Mouse (Mus musculus): ENCODE data around the gene Dync2li1. TPM values are rescaled to one million over a fixed set of nuclear protein-coding genes. Genes with fewer than 3 reads are reported as not detected.

The Dync2li1 gene
- total and polyA plus RNA-seq, 3 experiments, result 0.08 TPM; not detected in 2

GRCm38 (mm10) chr17:84682734-84683717 is 56.7 kb downstream of the Dync2li1 start, which contains the start of gene Abcg5:
Gene Abcg5, minus strand, starts transcription at chr17:84683011.
- no peak for DNase-seq (ENCODE audit: low read depth, low spot score)
- Histone ChIP-seq H3K9me3 (replicated peaks; ENCODE audit: insufficient read depth, low read length) (no peaks in the 10 kb centered on the region), H3K9ac (ENCODE audit: control insufficient read depth, low read depth, low read length, poor library complexity, severe bottlenecking) (no peak within 1 kb of the TSS), H3K79me2 (ENCODE audit: control insufficient read depth, insufficient read depth, low read length, poor library complexity) (no peaks in the 10 kb centered on the region), H3K27ac (ENCODE audit: control insufficient read depth, low read depth, low read length) (no peak within 1 kb of the TSS), H3K4me3 (ENCODE audit: control insufficient read depth in 1 of 2, insufficient read depth in 1 of 2, low read depth in 2 of 2, low read length in 2 of 2) (no peak within 1 kb of the TSS), H3K36me3 (ENCODE audit: control insufficient read depth in 1 of 2, insufficient read depth in 2 of 2, low read length in 2 of 2) (no peaks in the 10 kb centered on the region), H3K27me3 (ENCODE audit: control insufficient read depth in 1 of 2, insufficient read depth in 2 of 2, low read length in 2 of 2) (peaks cover 0 to 4% of the 10 kb centered on the region in 2 experiments; a peak in 2 of 4 replicates), H3K4me1 (ENCODE audit: control insufficient read depth in 1 of 2, insufficient read depth in 2 of 2, low read length in 2 of 2) (no peaks in the 10 kb centered on the region)
- no peak for TF ChIP-seq ZC3H11A (IDR thresholded peaks at IDR 0.05; ENCODE audit: low read depth, low read length)

- Histone ChIP-seq H3K4me1 (ENCODE audit: control insufficient read depth in 1 of 2, insufficient read depth in 2 of 2, low read length in 2 of 2) (no peaks in the 10 kb centered on the region), H3K9me3 (replicated peaks; ENCODE audit: insufficient read depth, low read length) (no peaks in the 10 kb centered on the region), H3K27ac (ENCODE audit: control insufficient read depth, low read depth, low read length) (no peak overlapping the region), H3K36me3 (ENCODE audit: control insufficient read depth in 1 of 2, insufficient read depth in 2 of 2, low read length in 2 of 2) (no peaks in the 10 kb centered on the region), H3K4me3 (ENCODE audit: control insufficient read depth in 1 of 2, insufficient read depth in 1 of 2, low read depth in 2 of 2, low read length in 2 of 2) (no peak overlapping the region), H3K27me3 (ENCODE audit: control insufficient read depth in 1 of 2, insufficient read depth in 2 of 2, low read length in 2 of 2) (peaks cover 2 to 6% of the 10 kb centered on the region in 2 experiments; a peak in 3 of 4 replicates), H3K9ac (ENCODE audit: control insufficient read depth, low read depth, low read length, poor library complexity, severe bottlenecking) (no peak overlapping the region), H3K79me2 (ENCODE audit: control insufficient read depth, insufficient read depth, low read length, poor library complexity) (no peaks in the 10 kb centered on the region)
- no peak for DNase-seq (ENCODE audit: low read depth, low spot score)
- TF ChIP-seq ZMIZ1 (IDR thresholded peaks at IDR 0.05; ENCODE audit: low read depth, low read length) (no peak), GABPA (IDR thresholded peaks at IDR 0.05; ENCODE audit: low read depth, low read length) (no peak), MEF2A (IDR thresholded peaks at IDR 0.05; ENCODE audit: extremely low read depth, insufficient replicate concordance, low read depth, low read length, poor library complexity, severe bottlenecking) (no peak), CHD1 (IDR thresholded peaks at IDR 0.05; ENCODE audit: low read depth, low read length) (no peak), TAL1 (IDR thresholded peaks at IDR 0.05; ENCODE audit: low read length) (no peak), SMC3 (IDR thresholded peaks at IDR 0.05; ENCODE audit: low read depth, low read length) (no peak), RAD21 (IDR thresholded peaks at IDR 0.05; ENCODE audit: low read depth, low read length) (no peak), GATA1 (IDR thresholded peaks at IDR 0.05; ENCODE audit: low read depth, low read length) (no peak), MYC (IDR thresholded peaks at IDR 0.05; ENCODE audit: low read depth, low read length) (no peak), SIN3A (IDR thresholded peaks at IDR 0.05; ENCODE audit: low read length) (no peak), POLR2A (IDR thresholded peaks at IDR 0.05; ENCODE audit: control insufficient read depth in 1 of 2, insufficient read depth in 1 of 2, low read depth in 1 of 2, low read length in 2 of 2, poor library complexity in 1 of 2) (no peak)
Measured at GRCm38 (mm10) chr17:84684284-84684683, 58.0 kb downstream of the Dync2li1 start.

- no peaks in the 10 kb centered on the region for H3K9me3 ChIP-seq (replicated peaks; ENCODE audit: insufficient read depth, low read length)
- H3K27ac ChIP-seq (ENCODE audit: control insufficient read depth, low read depth, low read length), result no peak overlapping the region
- no peaks in the 10 kb centered on the region for H3K36me3 ChIP-seq (ENCODE audit: control insufficient read depth in 1 of 2, insufficient read depth in 2 of 2, low read length in 2 of 2)
- H3K4me3 ChIP-seq (ENCODE audit: control insufficient read depth in 1 of 2, insufficient read depth in 1 of 2, low read depth in 2 of 2, low read length in 2 of 2), result no peak overlapping the region
- TF ChIP-seq USF2 (IDR thresholded peaks at IDR 0.05; ENCODE audit: borderline replicate concordance in 1 of 2, insufficient read depth in 1 of 2, low read depth in 1 of 2, low read length in 2 of 2) (no peak), MYB (IDR thresholded peaks at IDR 0.05; ENCODE audit: low read depth, low read length) (no peak), ETS1 (IDR thresholded peaks at IDR 0.05; ENCODE audit: low read depth, low read length) (no peak), MAZ (IDR thresholded peaks at IDR 0.05; ENCODE audit: low read depth, low read length) (no peak), TAL1 (IDR thresholded peaks at IDR 0.05; ENCODE audit: low read length) (no peak), TCF12 (IDR thresholded peaks at IDR 0.05; ENCODE audit: low read depth, low read length) (no peak), SMC3 (IDR thresholded peaks at IDR 0.05; ENCODE audit: low read depth, low read length) (no peak)
- H3K79me2 ChIP-seq (ENCODE audit: control insufficient read depth, insufficient read depth, low read length, poor library complexity), result no peaks in the 10 kb centered on the region
- no peak overlapping the region for H3K9ac ChIP-seq (ENCODE audit: control insufficient read depth, low read depth, low read length, poor library complexity, severe bottlenecking)
- no peak for DNase-seq (ENCODE audit: low read depth, low spot score)
- peaks cover 3 to 9% of the 10 kb centered on the region in 2 experiments; a peak in 3 of 4 replicates for H3K27me3 ChIP-seq (ENCODE audit: control insufficient read depth in 1 of 2, insufficient read depth in 2 of 2, low read length in 2 of 2)
- no peaks in the 10 kb centered on the region for H3K4me1 ChIP-seq (ENCODE audit: control insufficient read depth in 1 of 2, insufficient read depth in 2 of 2, low read length in 2 of 2)
Measured at GRCm38 (mm10) chr17:84685286-84685685, 59.0 kb downstream of the Dync2li1 start.

Measured in MEL (cell line).